Mouse (Mus musculus) MEL (cell line): Measurements from ENCODE around the gene Gm17651. TPM values are rescaled to one million over a fixed set of nuclear protein-coding genes. Genes with fewer than 3 reads are reported as not detected.

ENCODE experiments used
- DNase-seq: peaks from one replicate; pipeline ENCODE4 v3.0.0; 2011; ENCODE audit warnings: low read depth, low spot score
- H3K27ac ChIP-seq: 2 replicates; pipeline ENCODE4 v1.5.1; 2012; ENCODE audit warnings: low read depth, mild to moderate bottlenecking, control low read depth, low read length, moderate library complexity; ENCODE audit not compliant: control insufficient read depth
- H3K27me3 ChIP-seq, 2 experiments: fragments of 150-350 bp in 1 of 2; sonication (generic) in 1 of 2; 2 replicates each; pipeline ENCODE4 v1.6.1; 2012; ENCODE audit warnings: low read length in 2 of 2, mild to moderate bottlenecking in 2 of 2, improper control_type of control experiment in 1 of 2, moderate library complexity in 1 of 2; ENCODE audit not compliant: insufficient read depth in 2 of 2, control insufficient read depth in 1 of 2
- H3K36me3 ChIP-seq, 2 experiments: 2 replicates each; pipeline ENCODE4 v1.6.1; 2012 to 2014; ENCODE audit warnings: low read length in 2 of 2, improper control_type of control experiment in 1 of 2, inconsistent platforms in 1 of 2, mild to moderate bottlenecking in 1 of 2; ENCODE audit not compliant: insufficient read depth in 2 of 2, control insufficient read depth in 1 of 2
- H3K4me1 ChIP-seq, 2 experiments: fragments of 150-350 bp in 1 of 2; sonication (generic) in 1 of 2; 2 replicates each; pipeline ENCODE4 v1.6.1; 2012; ENCODE audit warnings: low read length in 2 of 2, improper control_type of control experiment in 1 of 2, mild to moderate bottlenecking in 1 of 2; ENCODE audit not compliant: insufficient read depth in 2 of 2, control insufficient read depth in 1 of 2
- H3K4me3 ChIP-seq, 2 experiments: fragments of 150-350 bp in 1 of 2; sonication (generic) in 1 of 2; 2 replicates each; pipeline ENCODE4 v1.5.1; 2012; ENCODE audit warnings: low read depth in 2 of 2, low read length in 2 of 2, mild to moderate bottlenecking in 2 of 2, moderate library complexity in 2 of 2, control low read depth in 1 of 2, improper control_type of control experiment in 1 of 2; ENCODE audit not compliant: control insufficient read depth in 1 of 2, insufficient read depth in 1 of 2
- H3K79me2 ChIP-seq: 2 replicates; pipeline ENCODE4 v1.6.1; 2012; ENCODE audit warnings: mild to moderate bottlenecking, low read length, moderate library complexity; ENCODE audit not compliant: control insufficient read depth, poor library complexity, insufficient read depth
- H3K9ac ChIP-seq: 2 replicates; pipeline ENCODE4 v1.6.1; 2012; ENCODE audit warnings: low read depth, mild to moderate bottlenecking, control low read depth, low read length, moderate library complexity; ENCODE audit not compliant: control insufficient read depth, poor library complexity, severe bottlenecking
- H3K9me3 ChIP-seq: fragments of 150-350 bp; sonication (generic); replicated peaks from 2 replicates; pipeline ENCODE4 v1.6.1; 2012; ENCODE audit warnings: mild to moderate bottlenecking, low read length, improper control_type of control experiment, moderate library complexity; ENCODE audit not compliant: insufficient read depth
- BHLHE40 ChIP-seq: IDR thresholded peaks from 2 replicates; pipeline ENCODE4 v1.6.1; 2012; ENCODE audit warnings: low read depth, mild to moderate bottlenecking, inconsistent platforms, low read length, improper control_type of control experiment, borderline replicate concordance
- CHD2 ChIP-seq: IDR thresholded peaks from 2 replicates; pipeline ENCODE4 v1.6.1; 2011; ENCODE audit warnings: low read length, improper control_type of control experiment
- CTCF ChIP-seq, 3 experiments: IDR thresholded peaks in 2 of 3; conservative IDR thresholded peaks in 1 of 3; 2 replicates each; pipeline ENCODE4 v1.5.1; 2011 to 2012; ENCODE audit warnings: low read length in 3 of 3, low read depth in 2 of 3, mild to moderate bottlenecking in 2 of 3, improper control_type of control experiment in 1 of 3, inconsistent platforms in 1 of 3, mixed read lengths in 1 of 3, moderate library complexity in 1 of 3; ENCODE audit not compliant: control insufficient read depth in 1 of 3, insufficient read depth in 1 of 3, poor library complexity in 1 of 3, severe bottlenecking in 1 of 3
- E2F4 ChIP-seq: IDR thresholded peaks from 2 replicates; pipeline ENCODE4 v1.6.1; 2011; ENCODE audit warnings: low read depth, low read length, improper control_type of control experiment, borderline replicate concordance
- EP300 ChIP-seq, 2 experiments: IDR thresholded peaks; 2 replicates each; pipeline ENCODE4 v1.6.1; 2011; ENCODE audit warnings: improper control_type of control experiment in 2 of 2, low read length in 2 of 2, low read depth in 1 of 2, mild to moderate bottlenecking in 1 of 2
- KAT2A ChIP-seq: conservative IDR thresholded peaks from 2 replicates; pipeline ENCODE4 v1.6.1; 2012; ENCODE audit warnings: low read depth, low read length, improper control_type of control experiment, inconsistent platforms
- MAX ChIP-seq: IDR thresholded peaks from 2 replicates; pipeline ENCODE4 v1.6.1; 2011; ENCODE audit warnings: low read length, improper control_type of control experiment
- MAZ ChIP-seq: IDR thresholded peaks from 2 replicates; pipeline ENCODE4 v1.6.1; 2012; ENCODE audit warnings: low read depth, mild to moderate bottlenecking, inconsistent platforms, low read length, improper control_type of control experiment
- MXI1 ChIP-seq: IDR thresholded peaks from 2 replicates; pipeline ENCODE4 v1.6.1; 2011; ENCODE audit warnings: mild to moderate bottlenecking, low read depth, low read length, improper control_type of control experiment
- MYB ChIP-seq: IDR thresholded peaks from 2 replicates; pipeline ENCODE4 v1.6.1; 2011; ENCODE audit warnings: mild to moderate bottlenecking, low read depth, low read length, improper control_type of control experiment
- MYC ChIP-seq: IDR thresholded peaks from 2 replicates; pipeline ENCODE4 v1.6.1; 2011; ENCODE audit warnings: low read depth, mild to moderate bottlenecking, low read length, improper control_type of control experiment, moderate library complexity
- NRF1 ChIP-seq: IDR thresholded peaks from 2 replicates; pipeline ENCODE4 v1.6.1; 2014; ENCODE audit warnings: low read depth, mild to moderate bottlenecking, inconsistent platforms, low read length, improper control_type of control experiment, moderate library complexity; ENCODE audit not compliant: poor library complexity, insufficient read depth, severe bottlenecking
- POLR2A ChIP-seq, 2 experiments: IDR thresholded peaks; 2 replicates each; pipeline ENCODE4 v1.6.1; 2011 to 2012; ENCODE audit warnings: low read length in 2 of 2, mild to moderate bottlenecking in 2 of 2, control low read depth in 1 of 2, improper control_type of control experiment in 1 of 2, low read depth in 1 of 2, moderate library complexity in 1 of 2; ENCODE audit not compliant: control insufficient read depth in 1 of 2, insufficient read depth in 1 of 2, poor library complexity in 1 of 2
- SIN3A ChIP-seq: IDR thresholded peaks from 2 replicates; pipeline ENCODE4 v1.6.1; 2012; ENCODE audit warnings: low read length, improper control_type of control experiment, inconsistent platforms
- SMC3 ChIP-seq: IDR thresholded peaks from 2 replicates; pipeline ENCODE4 v1.6.1; 2011; ENCODE audit warnings: low read depth, low read length, improper control_type of control experiment
- TAL1 ChIP-seq: IDR thresholded peaks from 2 replicates; pipeline ENCODE4 v1.6.1; 2012; ENCODE audit warnings: mild to moderate bottlenecking, inconsistent platforms, low read length, moderate library complexity, mixed read lengths
- TBP ChIP-seq: IDR thresholded peaks from 2 replicates; pipeline ENCODE4 v1.8.0; 2011; ENCODE audit warnings: low read depth, low read length, improper control_type of control experiment
- TCF12 ChIP-seq: IDR thresholded peaks from 2 replicates; pipeline ENCODE4 v1.6.1; 2014; ENCODE audit warnings: low read depth, mild to moderate bottlenecking, inconsistent platforms, low read length, improper control_type of control experiment, moderate library complexity
- USF1 ChIP-seq: IDR thresholded peaks from 2 replicates; pipeline ENCODE4 v1.6.1; 2014; ENCODE audit warnings: low read depth, mild to moderate bottlenecking, inconsistent platforms, low read length, improper control_type of control experiment, moderate library complexity
- USF2 ChIP-seq, 2 experiments: IDR thresholded peaks; 2 replicates each; pipeline ENCODE4 v1.6.1; 2011 to 2012; ENCODE audit warnings: improper control_type of control experiment in 2 of 2, low read length in 2 of 2, borderline replicate concordance in 1 of 2, inconsistent platforms in 1 of 2, low read depth in 1 of 2, mild to moderate bottlenecking in 1 of 2; ENCODE audit not compliant: insufficient read depth in 1 of 2
- ZNF384 ChIP-seq: IDR thresholded peaks from 2 replicates; pipeline ENCODE4 v1.6.1; 2012; ENCODE audit warnings: low read depth, mild to moderate bottlenecking, inconsistent platforms, low read length, improper control_type of control experiment
- polyA plus RNA-seq, 2 experiments: library from polyadenylated mRNA; stranded (reverse) in 1 of 2; unstranded in 1 of 2; fragments of >175 nt in 1 of 2; fragments of >200 nt in 1 of 2; gene quantifications; 2 replicates each; pipeline versions ENCODE4 v1.2.1 to v1.2.4; 2012; ENCODE audit warnings: low replicate concordance in 2 of 2, low read depth in 1 of 2; ENCODE audit not compliant: insufficient read length in 2 of 2, insufficient read depth in 1 of 2, missing spikeins in 1 of 2
- total RNA-seq: library from RNA; depleted of rRNA; stranded (reverse); fragments of 300-350 nt; gene quantifications from 2 replicates; pipeline ENCODE4 v1.2.3, GENCODE M21; 2012

The Gm17651 gene
- total and polyA plus RNA-seq, 3 experiments, result not detected

- peaks cover 0 to 6% of the 10 kb centered on the region in 2 experiments; a peak in 3 of 4 replicates for H3K4me1 ChIP-seq
- peaks cover 0 to 2% of the 10 kb centered on the region in 2 experiments; a peak in 2 of 4 replicates for H3K36me3 ChIP-seq
- no peak overlapping the region for H3K4me3 ChIP-seq
- DNase-seq, result no peak
- H3K9me3 ChIP-seq, result no peaks in the 10 kb centered on the region
- H3K79me2 ChIP-seq, result peaks cover 4% of the 10 kb centered on the region
- no peak for TF ChIP-seq TBP
- no peak for TF ChIP-seq E2F4
- TF ChIP-seq POLR2A (IDR thresholded peaks at IDR 0.05; ENCODE audit: control insufficient read depth in 1 of 2, insufficient read depth in 1 of 2, low read depth in 1 of 2, low read length in 2 of 2, poor library complexity in 1 of 2), result no peak
- no peak for TF ChIP-seq KAT2A
- no peak overlapping the region for H3K27ac ChIP-seq
- no peak overlapping the region for H3K9ac ChIP-seq
- no peaks in the 10 kb centered on the region for H3K27me3 ChIP-seq
Measured at GRCm38 (mm10) chr3:97697291-97697690, 22.8 kb upstream of the Gm17651 start.

GRCm38 (mm10) chr3:97696866-97697265 is 22.4 kb upstream of the Gm17651 start:
- TF ChIP-seq NRF1, result no peak
- H3K79me2 ChIP-seq, result peaks cover 2% of the 10 kb centered on the region; the same call in 1 of the 2 replicates
- no peaks in the 10 kb centered on the region for H3K9me3 ChIP-seq
- H3K4me1 ChIP-seq, result peaks cover 0 to 9% of the 10 kb centered on the region in 2 experiments; a peak in 3 of 4 replicates
- peaks cover under 1 to 2% of the 10 kb centered on the region in 2 experiments; a peak in 3 of 4 replicates for H3K36me3 ChIP-seq
- DNase-seq, result no peak
- no peak overlapping the region for H3K9ac ChIP-seq
- H3K27me3 ChIP-seq, result no peaks in the 10 kb centered on the region
- H3K4me3 ChIP-seq, result no peak overlapping the region
- no peak overlapping the region for H3K27ac ChIP-seq

DNA sequence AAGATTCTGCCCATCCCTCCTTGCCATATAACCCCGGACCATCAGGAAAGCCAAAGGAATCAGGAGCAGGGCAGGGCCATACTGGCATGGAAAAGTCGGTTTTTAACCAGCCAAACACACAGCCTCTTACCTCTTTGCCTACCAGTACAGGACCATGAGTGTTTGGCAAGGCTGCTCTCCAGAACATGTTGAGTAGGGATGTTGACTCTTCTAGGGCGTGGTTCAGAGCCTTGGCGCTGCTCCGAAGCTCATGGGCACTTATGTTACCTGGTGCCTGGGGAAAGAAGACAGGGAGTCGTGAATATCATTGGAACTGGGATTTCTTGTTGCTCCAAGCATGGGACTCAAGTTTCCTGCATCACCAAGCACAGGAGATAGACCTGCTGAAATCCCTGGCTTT is 19.3 kb upstream of the Gm17651 start:
- TF ChIP-seq USF1, result no peak
- TF ChIP-seq E2F4, result no peak
- TF ChIP-seq EP300 (IDR thresholded peaks at IDR 0.05; ENCODE audit: low read depth in 1 of 2, low read length in 2 of 2), result no peak
- no peak for TF ChIP-seq SMC3
- no peak for TF ChIP-seq CTCF (IDR thresholded peaks at IDR 0.05 in 2 of 3, conservative IDR thresholded peaks at IDR 0.05 in 1 of 3; ENCODE audit: control insufficient read depth in 1 of 3, insufficient read depth in 1 of 3, low read depth in 2 of 3, low read length in 3 of 3, poor library complexity in 1 of 3, severe bottlenecking in 1 of 3)
- no peak for TF ChIP-seq TCF12
- no peak for TF ChIP-seq MAZ
- TF ChIP-seq USF2 (IDR thresholded peaks at IDR 0.05; ENCODE audit: borderline replicate concordance in 1 of 2, insufficient read depth in 1 of 2, low read depth in 1 of 2, low read length in 2 of 2), result no peak
- TF ChIP-seq MYB, result no peak
- TF ChIP-seq ZNF384, result no peak
- no peak for TF ChIP-seq MAX
- no peak for TF ChIP-seq CHD2
- no peak for TF ChIP-seq MXI1
- no peak for TF ChIP-seq SIN3A
- no peak for TF ChIP-seq MYC
- TF ChIP-seq TBP, result no peak
- no peak for TF ChIP-seq BHLHE40
- TF ChIP-seq TAL1, result no peak
- no peak overlapping the region for H3K9ac ChIP-seq

More for the DNA sequence above, 19.3 kb upstream of the Gm17651 start:
- H3K36me3 ChIP-seq, result peaks cover 2 to 20% of the 10 kb centered on the region in 2 experiments; a peak in 3 of 4 replicates
- no peak for DNase-seq
- H3K9me3 ChIP-seq, result no peaks in the 10 kb centered on the region
- H3K27me3 ChIP-seq, result no peaks in the 10 kb centered on the region
- no peak overlapping the region for H3K27ac ChIP-seq
- no peak overlapping the region for H3K4me3 ChIP-seq
- H3K4me1 ChIP-seq, result peaks cover 16 to 30% of the 10 kb centered on the region in 2 experiments
- H3K79me2 ChIP-seq, result no peaks in the 10 kb centered on the region
